Mouse (Mus musculus): ENCODE data around the gene Rft1. TPM values are rescaled to one million over a fixed set of nuclear protein-coding genes. Genes with fewer than 3 reads are reported as not detected.
A peak's percentile ranks its signal among the peaks of the same experiment; 100 is the strongest.

Gene Rft1
- total RNA-seq, 2 experiments from 2014 or later, result 3.8 to 4.3 TPM

- DNase-seq, result no peak
Observed at GRCm38 (mm10) chr14:30628235-30628634, 25.9 kb upstream of the Rft1 start.

DNA sequence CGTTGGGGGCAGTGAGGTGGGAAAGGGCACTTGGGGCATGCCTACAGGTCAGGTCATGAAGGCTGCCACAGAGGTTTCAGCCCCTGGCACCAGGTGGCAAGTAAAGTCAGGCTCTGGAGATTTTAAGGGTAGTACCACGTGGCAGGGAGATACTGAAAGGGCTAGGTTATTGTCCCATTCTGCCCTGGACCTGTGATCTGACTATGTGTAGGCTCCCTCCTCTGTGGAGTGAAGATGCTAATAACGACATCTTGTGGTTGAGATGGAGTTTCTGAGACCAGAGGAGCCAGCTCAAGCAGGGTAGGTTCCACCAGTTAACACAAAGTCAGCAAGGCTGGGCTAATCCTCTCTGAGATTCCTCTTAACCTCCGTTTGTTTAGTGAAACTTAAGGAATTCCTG lies 24.3 kb upstream of the Rft1 start:
- intact Hi-C loops (cut with DNase I), result no loop called here
- DNase-seq, result no peak

More at GRCm38 (mm10) chr14:30628235-30628634, 25.9 kb upstream of the Rft1 start:
- intact Hi-C loops (cut with DNase I), result no loop called here

GRCm38 (mm10) chr14:30630811-30631576 lies 23.2 kb upstream of the Rft1 start:
- intact Hi-C loops (cut with DNase I), result no loop called here
- peak in 1 of 2 experiments; percentile 35 for DNase-seq

DNA sequence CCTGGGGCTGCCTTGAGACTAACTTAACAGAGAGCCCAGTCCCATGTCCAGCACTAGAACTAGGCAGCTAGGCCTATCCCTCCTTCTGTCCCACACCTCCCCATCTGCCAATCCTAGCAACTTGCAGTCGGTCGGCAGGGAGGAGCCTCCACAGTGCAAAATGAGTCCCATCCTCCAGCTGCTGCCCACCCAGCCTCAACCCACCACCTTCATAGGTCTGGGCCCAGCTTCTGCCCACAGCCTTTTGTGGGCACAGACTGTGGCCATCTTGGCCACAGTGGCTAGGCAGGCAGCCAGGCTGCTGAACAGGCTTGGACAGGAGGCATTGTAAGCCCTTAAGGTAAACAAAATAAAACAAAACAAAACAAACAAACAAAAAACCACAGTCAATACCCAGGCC lies 22.3 kb upstream of the Rft1 start:
- intact Hi-C loops (cut with DNase I), result no loop called here
- no peak for DNase-seq

GRCm38 (mm10) chr14:30633708-30634107 lies 20.5 kb upstream of the Rft1 start:
- intact Hi-C loops (cut with DNase I), result no loop called here
- no peak for DNase-seq

- DNase-seq, result no peak
- intact Hi-C loops (cut with DNase I), result no loop called here
Observed at GRCm38 (mm10) chr14:30634418-30634817, 19.7 kb upstream of the Rft1 start.

DNA sequence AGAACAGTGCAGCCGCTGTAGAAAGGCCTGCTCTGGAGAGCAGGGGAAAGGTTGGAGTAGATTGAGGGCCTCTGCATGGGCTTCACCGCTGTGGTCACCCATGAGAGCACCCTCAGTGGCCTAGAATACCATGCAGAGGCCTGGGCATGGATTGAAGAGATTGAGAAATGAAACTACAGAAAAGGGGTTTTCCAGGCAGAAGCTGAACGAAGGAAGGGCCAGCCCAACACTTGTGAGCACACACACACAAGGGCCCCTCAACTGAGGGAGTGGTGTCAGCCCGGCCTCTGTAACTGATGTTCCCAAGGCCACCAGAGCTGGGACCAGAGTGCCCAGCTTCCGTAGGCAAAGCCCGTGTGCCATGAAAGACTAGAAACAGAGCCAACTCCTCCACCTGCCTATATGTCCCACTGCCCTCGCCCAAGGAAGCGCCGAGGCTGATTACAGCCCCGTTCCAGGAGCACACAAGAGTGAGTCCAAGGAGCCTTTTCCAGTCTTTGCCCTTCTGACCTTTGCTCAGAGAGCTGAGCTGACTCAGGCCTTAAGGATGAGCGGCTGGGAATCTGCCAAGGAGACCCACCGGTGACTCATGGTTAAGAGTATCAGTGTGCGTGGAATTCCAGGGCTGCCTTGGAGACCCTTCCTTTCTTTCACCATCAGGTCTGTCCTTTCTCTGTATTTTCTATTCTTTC lies 18.8 kb upstream of the Rft1 start:
- no peak for DNase-seq
- intact Hi-C loops (cut with DNase I), result no loop called here

GRCm38 (mm10) chr14:30636499-30636898 lies 17.7 kb upstream of the Rft1 start:
- DNase-seq, result no peak
- intact Hi-C loops (cut with DNase I), result no loop called here

GRCm38 (mm10) chr14:30637087-30637486 lies 17.1 kb upstream of the Rft1 start:
- intact Hi-C loops (cut with DNase I), result no loop called here
- DNase-seq, result no peak

DNA sequence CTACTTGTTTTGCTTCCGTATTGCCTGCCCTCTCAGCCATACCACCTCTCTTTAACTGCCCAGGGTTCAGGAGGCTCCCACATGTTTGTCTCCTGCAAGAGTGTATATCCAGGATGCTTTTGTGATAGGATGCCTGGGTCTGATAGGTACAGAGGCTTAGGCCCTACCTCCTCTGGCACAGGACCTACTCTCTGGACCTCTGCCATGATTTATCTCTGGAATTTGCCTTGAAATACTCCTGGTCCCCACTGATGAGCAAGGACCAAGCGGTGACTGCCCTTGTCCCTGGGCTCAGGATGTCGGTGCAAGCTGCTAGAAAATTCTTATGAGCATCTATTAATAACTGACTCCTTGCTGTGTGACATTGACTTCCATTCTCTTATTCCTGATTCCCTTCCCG lies 16.2 kb upstream of the Rft1 start:
- intact Hi-C loops (cut with DNase I), result no loop called here
- no peak for DNase-seq

- DNase-seq, result no peak
Observed at GRCm38 (mm10) chr14:30638686-30639085, 15.5 kb upstream of the Rft1 start.

DNA sequence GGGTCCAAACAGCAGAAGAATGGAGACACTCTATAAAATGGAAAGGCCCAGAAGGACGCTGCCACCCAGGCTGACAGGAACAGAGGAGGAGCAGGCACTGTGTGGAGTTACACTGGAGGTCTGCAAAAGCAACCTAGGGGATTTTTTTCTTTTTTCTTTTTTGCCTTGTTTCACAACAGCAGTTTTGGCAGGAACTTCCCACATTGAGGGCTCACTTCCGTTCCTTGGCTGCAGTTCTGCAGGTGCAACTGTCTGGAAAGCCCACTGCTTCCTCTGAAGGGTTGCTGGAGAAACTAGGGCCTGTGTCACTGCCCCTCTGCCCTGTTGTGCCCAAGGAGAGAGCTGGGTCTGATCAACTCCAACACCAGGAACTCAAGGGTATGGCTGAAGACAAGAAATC lies 12.4 kb upstream of the Rft1 start:
- no peak for DNase-seq
- intact Hi-C loops (cut with DNase I), result no loop called here

More at GRCm38 (mm10) chr14:30638686-30639085, 15.5 kb upstream of the Rft1 start:
- intact Hi-C loops (cut with DNase I), result no loop called here

GRCm38 (mm10) chr14:30644026-30644425 lies 10.1 kb upstream of the Rft1 start:
- DNase-seq, result no peak
- intact Hi-C loops (cut with DNase I), result loop anchor here (2.0 kb wide), 1 partner anchor 45 kb away; no protein-coding TSS in a partner anchor

DNA sequence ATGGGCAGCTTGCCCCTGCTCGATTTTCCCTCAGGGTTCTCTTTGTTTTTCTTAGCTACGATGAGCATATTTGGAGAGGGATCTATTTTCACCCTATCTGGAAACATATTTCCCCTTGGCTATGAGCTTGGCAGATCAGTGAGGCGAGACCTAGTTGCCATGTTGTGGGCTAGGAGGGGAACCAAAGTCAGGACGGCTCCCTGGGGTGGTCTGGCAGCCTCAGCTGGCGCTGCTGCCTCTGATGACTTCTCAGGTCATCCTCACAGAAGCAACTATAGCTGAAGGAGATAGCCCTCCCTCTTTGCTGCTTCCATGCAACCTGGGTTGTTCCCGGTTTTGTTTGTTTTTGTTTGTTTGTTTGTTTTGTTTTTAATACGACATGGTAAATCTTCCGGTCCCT lies 9.1 kb upstream of the Rft1 start:
- DNase-seq, result no peak
- intact Hi-C loops (cut with DNase I), result loop anchor here (2.0 kb wide), 1 partner anchor 46 kb away; no protein-coding TSS in a partner anchor

- no peak for DNase-seq
- intact Hi-C loops (cut with DNase I), result no loop called here
Observed at GRCm38 (mm10) chr14:30646486-30646885, 7.7 kb upstream of the Rft1 start.

GRCm38 (mm10) chr14:30648478-30648877 lies 5.7 kb upstream of the Rft1 start:
- intact Hi-C loops (cut with DNase I), result no loop called here
- DNase-seq, result no peak

GRCm38 (mm10) chr14:30649745-30650144 lies 4.4 kb upstream of the Rft1 start:
- DNase-seq, result no peak
- intact Hi-C loops (cut with DNase I), result no loop called here

GRCm38 (mm10) chr14:30650969-30651368 lies 3.2 kb upstream of the Rft1 start:
- intact Hi-C loops (cut with DNase I), result no loop called here

GRCm38 (mm10) chr14:30654691-30655228 lies 600 bp downstream of the Rft1 start:
- intact Hi-C loops (cut with DNase I), result no loop called here

More at GRCm38 (mm10) chr14:30650969-30651368, 3.2 kb upstream of the Rft1 start:
- DNase-seq, result peak; percentile 46 to 61

GRCm38 (mm10) chr14:30655531-30655930 lies 1.4 kb downstream of the Rft1 start:
- DNase-seq, result no peak
- intact Hi-C loops (cut with DNase I), result no loop called here

More at GRCm38 (mm10) chr14:30654691-30655228, 600 bp downstream of the Rft1 start:
- DNase-seq, result no peak

DNA sequence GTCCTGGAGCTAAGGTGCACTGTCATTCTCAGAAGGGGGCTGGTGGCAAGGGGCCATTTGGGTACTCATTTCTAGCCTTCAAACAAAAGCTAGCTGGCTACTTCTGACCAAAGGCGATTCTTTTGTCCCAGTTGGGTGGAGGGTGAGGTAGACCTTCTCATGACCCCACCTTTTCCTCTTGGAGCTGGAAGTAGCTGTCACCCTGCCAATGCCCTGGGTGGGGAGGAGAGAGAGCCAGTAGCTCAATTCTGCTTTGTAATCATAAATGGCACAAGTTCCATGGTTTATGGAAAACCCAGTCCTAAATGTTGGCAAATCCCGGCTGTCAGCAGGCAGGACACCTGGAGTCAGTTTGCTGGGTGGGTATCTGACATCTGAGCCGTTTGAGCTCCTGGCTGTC lies 11.9 kb downstream of the Rft1 start:
- intact Hi-C loops (cut with DNase I), result no loop called here
- peak in 1 of 2 experiments; percentile 28 for DNase-seq
